Mouse (Mus musculus) heart, postnatal 10 days (tissue): ENCODE measurements around the gene Itgam. TPM values are rescaled to one million over a fixed set of nuclear protein-coding genes. Genes with fewer than 3 reads are reported as not detected.
A peak's percentile ranks its signal among the peaks of the same experiment; 100 is the strongest.
"Not testable (repeated sequence)": the region's sequence is repeated elsewhere in the genome, so short reads cannot be mapped to it uniquely, and the experiment has no call there.

Source experiments
- DNase-seq, 2 experiments: peaks; one replicate each; pipeline ENCODE4 v3.0.0; 2021
- intact Hi-C: fragments of 180-260 bp; cut with DNase I; formaldehyde crosslinking; loops from one replicate; pipeline ENCODE4 v1.15.1; 2025
- total RNA-seq, 2 experiments: library from RNA; stranded (reverse); gene quantifications; 2 replicates each; pipeline ENCODE4 v1.2.3; 2021

Gene Itgam
- 1 to 10 TPM; 2.5 to 3.9 TPM for total RNA-seq

DNA sequence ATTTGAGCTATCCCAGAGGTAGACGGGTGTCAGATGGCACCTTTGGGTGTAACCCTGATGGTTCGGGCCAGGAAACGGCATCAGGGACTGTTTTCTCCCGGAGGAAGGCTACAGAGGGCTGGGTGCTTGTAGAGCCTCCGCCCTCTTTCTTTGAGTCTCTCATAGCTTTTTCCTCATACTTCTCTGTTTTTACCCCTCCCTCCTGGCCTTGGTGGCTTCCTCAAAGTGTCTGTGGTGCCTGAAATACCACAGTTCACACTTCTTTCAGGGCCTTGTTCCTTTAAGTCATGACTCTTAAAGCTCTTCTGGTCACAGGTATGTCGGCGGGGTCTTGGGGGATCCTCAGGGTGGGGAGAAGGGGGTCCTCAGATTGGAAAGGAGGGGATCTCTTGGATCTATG lies at the start of gene Itgam, which contains the start of gene Gm49368:
TSS of gene Itgam (plus strand) at position 185 of the 400 bp plus-strand sequence.
TSS of gene Gm49368 (plus strand) at position 228 of the 400 bp plus-strand sequence.
- DNase-seq: no peak
- intact Hi-C loops: no loop called here

GRCm38 (mm10) chr7:128013116-128013515 lies 49.3 kb upstream of the Itgam start:
- intact Hi-C loops: no loop called here
- no peak for DNase-seq

DNA sequence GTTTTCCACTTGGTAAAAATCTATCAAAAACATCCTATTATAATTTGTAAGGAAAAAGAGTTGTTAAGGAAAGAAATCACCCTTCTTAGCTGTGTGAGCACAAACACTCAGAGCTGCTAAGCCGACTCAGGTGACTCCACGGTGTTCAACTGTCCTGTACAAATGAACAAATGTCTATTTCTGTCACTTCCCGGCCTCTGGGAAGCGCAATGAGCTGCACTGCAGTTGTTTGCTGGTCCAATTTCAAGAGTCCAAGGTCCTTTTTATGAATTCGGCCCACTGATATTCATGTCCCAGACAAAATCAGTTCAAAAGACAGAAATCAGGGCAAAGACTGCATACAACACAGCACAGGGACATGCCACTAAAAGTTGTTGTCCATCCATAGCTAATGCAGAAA lies 46.3 kb upstream of the Itgam start:
- DNase-seq, intact Hi-C loops: not testable (repeated sequence)

- intact Hi-C loops: no loop called here
These were observed 45.8 kb upstream of the Itgam start for GRCm38 (mm10) chr7:128016650-128017049.

GRCm38 (mm10) chr7:128018275-128018674 lies 44.2 kb upstream of the Itgam start:
- DNase-seq: no peak
- intact Hi-C loops: no loop called here

More at GRCm38 (mm10) chr7:128016650-128017049, 45.8 kb upstream of the Itgam start:
- DNase-seq: no peak

GRCm38 (mm10) chr7:128019187-128019586 lies 43.3 kb upstream of the Itgam start:
- DNase-seq: no peak
- intact Hi-C loops: no loop called here

DNA sequence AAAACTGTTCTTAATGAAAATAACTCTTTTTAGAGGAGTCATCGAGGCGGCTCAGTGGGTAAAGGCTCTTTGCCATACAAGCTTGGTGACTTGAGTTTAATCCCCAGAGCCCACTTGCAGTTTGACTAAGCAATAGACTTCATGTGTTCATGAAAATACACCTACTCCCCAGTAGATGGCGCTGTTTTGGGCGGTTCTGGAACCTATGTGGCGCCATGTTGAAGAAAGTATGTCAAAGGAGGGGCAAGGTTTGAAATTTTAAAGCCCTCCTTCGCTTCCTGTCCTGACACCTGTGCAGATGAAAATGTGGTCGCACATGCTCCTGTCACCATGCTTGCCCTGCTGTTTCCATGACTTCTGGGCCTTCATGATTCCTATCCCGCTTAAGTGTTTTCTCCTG lies 39.5 kb upstream of the Itgam start:
- intact Hi-C loops: no loop called here
- no peak for DNase-seq

DNA sequence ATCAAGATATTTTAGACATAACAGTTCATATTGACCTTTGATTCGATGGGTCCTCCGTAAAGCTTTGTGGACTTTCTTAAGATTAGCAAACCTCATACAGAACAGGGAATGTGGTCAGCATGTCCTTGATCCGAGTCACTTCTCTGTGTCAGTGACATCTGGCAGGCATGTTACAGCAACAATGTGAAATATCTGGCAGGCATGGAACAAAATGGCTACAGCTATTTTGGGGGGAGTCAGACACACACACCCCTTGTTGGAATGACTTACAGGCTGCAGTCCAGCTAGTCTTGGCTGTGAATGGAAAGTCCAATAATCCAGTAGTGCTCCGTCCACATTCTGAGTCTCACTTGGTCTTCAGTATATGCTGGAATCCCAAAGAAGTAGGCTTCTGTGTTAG lies 38.9 kb upstream of the Itgam start:
- no peak for DNase-seq
- intact Hi-C loops: no loop called here

DNA sequence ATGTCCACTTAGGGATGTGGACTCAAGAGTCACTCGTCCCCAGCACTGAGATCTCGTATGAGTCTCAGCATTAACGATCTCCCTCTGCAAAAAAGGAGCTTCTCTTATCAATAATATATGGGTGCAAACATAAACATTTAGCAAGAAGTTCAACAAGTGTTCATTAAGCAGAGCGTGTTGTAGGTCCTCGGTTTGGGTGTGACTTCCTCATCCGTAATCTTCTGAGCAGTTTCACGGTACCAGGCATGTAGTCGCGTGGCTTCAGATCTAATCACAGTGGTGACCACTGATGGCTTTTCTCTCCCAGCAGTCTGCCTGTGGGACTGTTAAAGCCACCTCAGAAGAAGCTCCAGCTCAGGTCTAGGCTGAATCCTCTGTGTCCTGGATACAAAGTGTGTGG lies 38.1 kb upstream of the Itgam start:
- intact Hi-C loops: no loop called here
- DNase-seq: no peak

- intact Hi-C loops: no loop called here
- no peak for DNase-seq
These were observed 37.5 kb upstream of the Itgam start for GRCm38 (mm10) chr7:128024932-128025331.

GRCm38 (mm10) chr7:128025381-128025780 lies 37.1 kb upstream of the Itgam start:
- DNase-seq: no peak
- intact Hi-C loops: no loop called here

GRCm38 (mm10) chr7:128031403-128031976 lies 30.9 kb upstream of the Itgam start:
- intact Hi-C loops: no loop called here
- no peak for DNase-seq

DNA sequence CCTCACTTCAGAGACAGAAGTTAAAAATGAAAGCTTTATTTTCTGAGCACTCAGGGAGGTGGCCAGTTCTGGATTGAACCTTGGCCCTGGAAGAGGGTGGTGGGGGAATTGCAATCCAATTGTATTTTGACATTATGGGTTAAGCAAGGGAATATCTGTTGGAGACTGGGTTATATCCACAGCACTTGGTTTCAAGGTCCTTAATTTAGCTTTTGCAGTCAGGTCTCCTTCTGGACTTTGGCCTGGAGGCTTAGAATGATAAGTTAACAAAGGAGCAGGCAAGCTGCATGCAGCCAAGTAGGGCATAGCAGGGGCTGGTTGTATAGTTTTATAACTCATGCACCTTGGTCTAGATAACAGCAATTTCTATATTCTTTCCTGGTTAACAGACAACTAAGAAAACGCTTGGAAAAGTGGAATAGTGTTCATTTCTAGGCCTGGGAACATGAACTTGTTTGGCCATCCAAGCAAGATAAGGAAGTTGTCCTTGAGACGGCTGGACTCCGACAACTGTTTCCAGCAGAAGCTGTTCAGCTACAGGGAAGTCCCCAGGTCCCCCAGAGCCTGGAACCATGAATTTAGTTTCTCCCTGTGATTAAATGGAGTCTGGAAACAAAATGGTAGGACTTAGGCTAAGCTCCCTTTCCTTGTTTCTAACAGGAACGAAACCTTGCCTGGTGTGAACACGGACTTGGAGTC lies 30.0 kb upstream of the Itgam start:
- intact Hi-C loops: no loop called here
- DNase-seq: no peak

- DNase-seq: no peak
- intact Hi-C loops: no loop called here
These were observed 29.5 kb upstream of the Itgam start for GRCm38 (mm10) chr7:128032989-128033293.

GRCm38 (mm10) chr7:128033616-128034015 lies 28.8 kb upstream of the Itgam start:
- no peak for DNase-seq
- intact Hi-C loops: no loop called here

DNA sequence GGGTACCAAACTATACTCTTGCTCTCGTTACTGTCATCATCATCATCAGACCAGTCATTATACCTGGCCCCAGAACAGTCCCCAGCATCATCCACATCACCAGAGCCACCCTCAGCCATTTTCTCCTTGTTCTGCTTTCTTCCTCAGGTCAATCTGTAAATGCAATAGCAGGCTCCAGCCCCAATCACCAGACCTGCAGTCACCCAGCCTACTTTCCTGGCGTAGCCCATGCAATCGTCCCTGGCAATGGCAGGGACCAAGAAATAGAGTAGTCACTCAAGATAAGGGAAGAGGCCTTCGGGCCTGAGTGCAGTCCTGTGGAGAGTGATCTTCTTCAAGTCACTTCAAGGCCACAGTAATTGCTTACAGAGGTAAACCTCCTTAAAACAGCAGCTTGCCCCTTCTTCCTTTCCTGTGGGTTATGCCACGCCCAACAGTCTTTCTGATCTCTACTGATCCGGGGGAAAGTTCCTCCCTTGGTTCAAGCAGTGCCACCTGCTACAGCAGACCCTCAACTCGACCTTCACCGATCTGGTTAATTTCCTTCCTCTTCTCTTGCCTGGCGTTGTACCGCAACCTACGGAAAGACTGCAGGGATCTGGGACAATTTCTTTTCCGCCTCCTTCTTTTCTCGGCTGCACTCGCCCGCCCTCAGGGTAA lies 20.1 kb upstream of the Itgam start:
- DNase-seq, intact Hi-C loops: not testable (repeated sequence)

DNA sequence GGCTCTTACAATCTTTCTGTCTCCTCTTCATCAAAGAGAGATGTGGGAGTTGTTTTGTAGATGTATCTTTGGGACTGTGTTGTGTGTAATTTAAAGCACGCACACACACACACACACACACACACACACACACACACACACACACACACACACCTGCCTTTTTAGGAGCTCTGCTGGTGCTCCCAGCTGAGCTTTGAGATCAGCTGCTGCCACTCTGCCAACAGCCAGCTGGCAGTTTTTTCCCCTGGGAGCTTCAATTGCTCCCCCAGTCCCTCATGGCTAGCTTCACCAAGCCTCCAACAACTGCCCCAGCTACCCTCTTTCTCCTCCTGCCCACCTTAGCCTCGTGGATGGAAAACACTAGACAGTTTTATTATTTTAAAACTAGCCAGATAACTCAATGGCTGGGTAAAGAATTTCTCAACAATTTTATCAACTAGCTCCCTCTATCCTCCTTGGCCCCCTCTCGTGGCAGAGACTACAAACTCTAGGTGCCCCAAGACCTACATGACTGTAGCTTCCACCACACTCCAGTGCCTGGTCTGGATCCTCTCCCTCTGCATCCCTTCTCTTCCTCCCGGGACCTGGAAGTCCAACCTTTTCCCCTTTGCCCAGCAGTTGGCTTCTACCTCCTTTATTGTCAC lies 18.2 kb upstream of the Itgam start:
- DNase-seq: peak in 1 of 2 experiments; percentile 19
- intact Hi-C loops: no loop called here

DNA sequence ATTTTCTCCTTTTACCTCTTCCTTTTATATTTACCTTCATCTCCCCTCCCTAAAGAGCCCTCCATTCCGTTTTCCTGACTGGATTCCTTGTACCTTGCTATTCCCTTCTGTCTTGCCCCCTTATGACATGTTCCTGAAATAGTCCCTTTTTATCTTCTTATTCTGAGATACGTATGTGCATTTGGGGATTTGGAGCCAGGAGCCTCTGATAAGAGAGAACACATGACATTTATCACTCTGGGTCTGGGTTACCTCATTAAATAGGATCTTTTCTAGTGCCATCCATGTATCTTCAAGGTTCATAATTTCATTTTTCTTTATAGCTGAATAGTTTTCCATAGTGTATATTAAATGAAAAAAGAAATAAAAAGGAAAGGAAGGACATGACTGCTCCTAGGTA lies 16.8 kb upstream of the Itgam start:
- no peak for DNase-seq
- intact Hi-C loops: no loop called here

DNA sequence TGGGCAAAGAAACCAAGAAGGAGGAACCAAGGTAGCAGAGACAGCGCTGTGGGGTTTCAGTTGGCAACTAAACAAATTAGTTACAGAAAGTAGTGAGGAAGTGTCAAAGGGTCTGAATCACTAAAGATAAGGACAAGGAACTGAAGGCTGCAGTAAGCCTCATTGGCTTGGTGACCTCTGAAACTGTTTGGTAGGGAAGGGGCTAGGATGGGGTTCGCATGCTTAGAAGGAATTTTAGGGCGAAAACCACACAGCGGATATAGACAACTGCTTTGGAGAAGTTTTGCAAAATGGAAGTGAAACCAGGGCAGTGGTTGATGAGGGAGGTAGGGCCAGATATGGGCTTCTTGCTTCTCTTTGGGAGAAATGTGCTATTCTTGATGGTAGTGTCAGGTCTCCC lies 13.6 kb upstream of the Itgam start:
- intact Hi-C loops: no loop called here
- DNase-seq: no peak

DNA sequence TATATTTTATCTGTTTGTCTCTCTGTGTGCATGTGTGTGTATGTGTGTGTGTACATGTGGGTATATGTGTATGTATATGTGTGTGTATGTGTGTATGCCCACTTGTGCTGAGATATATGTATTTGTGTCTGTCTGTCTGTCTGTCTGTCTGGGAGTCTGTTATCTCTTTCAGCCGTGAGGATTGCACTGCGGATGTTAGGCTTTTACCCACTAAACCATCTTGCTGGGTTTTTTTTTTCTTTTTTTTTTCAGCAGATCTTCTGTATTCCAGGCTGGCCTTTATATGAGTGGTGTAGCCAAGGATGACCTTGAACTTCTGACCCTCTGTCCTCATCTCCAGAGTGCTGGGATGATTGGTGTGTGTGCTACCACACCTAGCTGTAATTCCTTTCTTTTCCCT lies 13.2 kb upstream of the Itgam start:
- no peak for DNase-seq
- intact Hi-C loops: no loop called here

DNA sequence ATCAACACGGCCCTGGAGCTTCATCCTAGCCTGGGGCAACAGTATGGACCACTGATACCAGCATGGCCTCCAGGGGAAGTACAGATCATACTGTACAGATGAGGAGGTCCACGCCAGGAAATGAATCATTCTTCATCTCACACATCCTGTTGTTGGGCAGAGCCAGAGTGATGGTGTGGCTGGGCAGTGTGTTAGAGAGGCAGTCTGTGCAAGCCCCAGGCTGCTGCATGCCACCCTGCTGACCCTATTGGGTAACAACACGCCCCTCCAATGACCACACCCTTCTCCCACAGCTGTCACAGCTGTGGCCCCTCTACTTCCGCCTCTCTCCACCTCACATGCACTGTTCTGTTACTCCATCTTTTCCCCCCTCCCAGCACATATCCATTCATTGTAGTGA lies 11.7 kb upstream of the Itgam start:
- intact Hi-C loops: no loop called here
- DNase-seq: peak in 1 of 2 experiments; percentile 11

GRCm38 (mm10) chr7:128053061-128053460 lies 9.4 kb upstream of the Itgam start:
- intact Hi-C loops: no loop called here
- DNase-seq: no peak
